Mouse (Mus musculus) left cerebral cortex, adult 18-20 months (tissue): Measurements from ENCODE around the gene Uchl4. TPM values are rescaled to one million over a fixed set of nuclear protein-coding genes. Genes with fewer than 3 reads are reported as not detected.
A peak's percentile ranks its signal among the peaks of the same experiment; 100 is the strongest.
"Not testable (repeated sequence)": the region's sequence is repeated elsewhere in the genome, so short reads cannot be mapped to it uniquely, and the experiment has no call there.

ENCODE experiments used
- DNase-seq, 2 experiments: peaks; one replicate each; pipeline ENCODE4 v3.0.0; 2021 to 2022; ENCODE audit warnings: low spot score in 2 of 2, mixed read lengths in 1 of 2
- total RNA-seq, 2 experiments: library from RNA; stranded (reverse); gene quantifications; 2 replicates each; pipeline ENCODE4 v1.2.3; 2021

Uchl4 gene
- total RNA-seq, 2 experiments from 2014 or later = 1.9 to 3.7 TPM

GRCm38 (mm10) chr9:64228972-64229371, 6.0 kb upstream of the Uchl4 start:
- DNase-seq = peak; percentile 17 to 39

GRCm38 (mm10) chr9:64231171-64231570, 3.8 kb upstream of the Uchl4 start:
- DNase-seq = peak in 1 of 2 experiments; percentile 22

- no peak for DNase-seq
Measured at GRCm38 (mm10) chr9:64231674-64232073, 3.3 kb upstream of the Uchl4 start.

- DNase-seq = peak in 1 of 2 experiments; percentile 19
Measured at GRCm38 (mm10) chr9:64232257-64232957, 2.6 kb upstream of the Uchl4 start.

- DNase-seq = no peak
Measured at GRCm38 (mm10) chr9:64233656-64234055, 1.3 kb upstream of the Uchl4 start.

GRCm38 (mm10) chr9:64236056-64236455, 1.1 kb downstream of the Uchl4 start:
- DNase-seq = no peak

- DNase-seq = no peak
Measured at GRCm38 (mm10) chr9:64240116-64240515, 5.1 kb downstream of the Uchl4 start.

GRCm38 (mm10) chr9:64240681-64241080, 5.7 kb downstream of the Uchl4 start:
- DNase-seq = no peak

GRCm38 (mm10) chr9:64242381-64242831, 7.4 kb downstream of the Uchl4 start:
- no peak for DNase-seq

- no peak for DNase-seq
Measured at GRCm38 (mm10) chr9:64249371-64249770, 14.4 kb downstream of the Uchl4 start.

- DNase-seq = no peak
Measured at GRCm38 (mm10) chr9:64250111-64250730, 15.2 kb downstream of the Uchl4 start.

- no peak for DNase-seq
Measured at GRCm38 (mm10) chr9:64252591-64253020, 17.6 kb downstream of the Uchl4 start.

GRCm38 (mm10) chr9:64253021-64253904, 18.3 kb downstream of the Uchl4 start, which contains the start of gene Map2k1:
Gene Map2k1, minus strand, starts transcription at chr9:64253631.
- peak; percentile 100 for DNase-seq

GRCm38 (mm10) chr9:64255422-64255821, 20.4 kb downstream of the Uchl4 start:
- no peak for DNase-seq

GRCm38 (mm10) chr9:64256204-64256603, 21.2 kb downstream of the Uchl4 start:
- DNase-seq = no peak

GRCm38 (mm10) chr9:64259906-64260305, 24.9 kb downstream of the Uchl4 start:
- DNase-seq = no peak

GRCm38 (mm10) chr9:64261023-64261422, 26.0 kb downstream of the Uchl4 start:
- DNase-seq = no peak

GRCm38 (mm10) chr9:64264813-64265212, 29.8 kb downstream of the Uchl4 start:
- peak in 1 of 2 experiments; percentile 40 for DNase-seq

- no peak for DNase-seq
Measured at GRCm38 (mm10) chr9:64267231-64267630, 32.2 kb downstream of the Uchl4 start.

- no peak for DNase-seq
Measured at GRCm38 (mm10) chr9:64268196-64268595, 33.2 kb downstream of the Uchl4 start.

- DNase-seq = not testable (repeated sequence)
Measured at GRCm38 (mm10) chr9:64268836-64269235, 33.8 kb downstream of the Uchl4 start.
